Mouse (Mus musculus) spleen, postnatal 36 days (tissue): Measurements from ENCODE around the gene Gm20458.

ENCODE experiments used
- DNase-seq, 2 experiments: peaks; one replicate each; pipeline ENCODE4 v3.0.0; 2022; ENCODE audit warnings: low spot score in 2 of 2, mixed read lengths in 1 of 2

Gm20458 gene

DNA sequence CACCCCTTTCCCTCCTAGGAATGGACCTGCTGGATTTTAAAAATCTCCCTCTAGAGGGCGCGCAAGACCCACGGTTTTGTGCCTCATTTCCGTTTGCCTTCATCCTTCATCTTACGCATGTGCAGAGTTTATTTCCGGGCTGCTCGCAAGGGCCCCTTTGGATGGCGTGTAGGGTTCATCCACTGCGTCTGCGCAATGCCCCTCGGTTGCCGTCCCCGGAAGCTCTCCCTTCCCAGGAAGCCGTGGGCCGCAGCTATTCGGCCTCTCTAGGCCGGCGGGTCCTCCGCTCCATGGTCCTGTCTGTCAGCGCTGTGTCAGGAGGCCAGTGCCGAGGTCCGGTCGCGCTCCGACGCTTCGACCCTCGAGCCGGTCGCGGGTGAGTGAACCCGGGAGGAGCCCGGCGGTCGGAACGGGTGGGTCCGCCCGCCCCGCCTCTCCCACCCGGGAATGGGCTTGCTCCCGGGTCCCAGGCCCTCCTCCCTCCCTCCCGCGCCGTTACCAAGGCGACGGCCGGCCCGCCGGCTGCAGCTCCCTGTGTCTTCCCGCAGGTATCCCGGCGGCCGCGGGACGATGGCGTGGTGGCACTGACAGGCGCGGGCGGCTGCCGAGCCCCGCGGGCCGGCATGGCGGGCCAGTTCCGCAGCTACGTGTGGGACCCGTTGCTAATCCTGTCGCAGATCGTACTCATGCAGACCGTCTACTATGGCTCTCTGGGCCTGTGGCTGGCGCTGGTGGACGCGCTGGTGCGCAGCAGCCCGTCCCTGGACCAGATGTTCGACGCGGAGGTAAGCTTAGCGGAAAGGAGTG lies at the start of gene Gm20458:
Gene Gm20458, plus strand, starts transcription at position 223 of the 807 bp plus-strand sequence.
- DNase-seq, result peak; percentile 97

DNA sequence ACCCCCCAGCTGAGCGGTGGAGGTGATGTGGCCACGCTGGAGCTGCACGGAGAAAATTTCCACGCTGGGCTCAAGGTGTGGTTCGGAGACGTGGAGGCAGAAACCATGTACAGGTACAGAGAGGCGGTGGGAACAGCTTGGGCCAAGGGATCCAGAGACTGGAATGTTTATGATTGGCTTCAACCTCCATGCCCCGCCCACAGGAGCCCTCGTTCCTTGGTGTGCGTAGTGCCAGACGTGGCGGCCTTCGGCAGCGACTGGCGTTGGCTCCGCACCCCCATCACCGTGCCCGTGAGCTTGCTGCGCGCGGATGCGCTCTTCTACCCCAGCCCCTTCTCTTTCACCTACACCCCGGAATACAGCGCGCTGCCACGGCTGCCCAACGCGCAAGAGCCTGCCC lies 46.6 kb upstream of the Gm20458 start:
- DNase-seq, result no peak

DNA sequence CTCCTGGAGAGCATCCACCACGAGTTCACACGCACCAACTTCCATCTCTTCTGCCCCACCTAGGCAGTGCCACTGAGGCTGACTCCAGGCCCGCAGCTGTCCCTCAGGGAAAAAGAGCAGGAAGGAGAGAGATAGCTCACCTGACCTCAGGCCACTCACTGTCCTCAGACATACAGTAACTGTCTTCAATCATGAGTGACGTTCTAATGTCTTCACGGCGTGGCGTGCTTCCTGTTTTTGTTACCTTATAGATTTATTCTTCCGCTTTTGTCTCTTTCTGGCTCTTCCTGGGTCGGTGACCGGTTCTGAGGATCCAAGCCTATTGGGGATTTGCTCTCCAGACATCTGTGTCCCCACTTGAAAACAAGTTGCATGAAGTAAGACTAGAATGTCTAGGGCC lies 46.2 kb upstream of the Gm20458 start:
- DNase-seq, result peak; percentile 56 to 63

DNA sequence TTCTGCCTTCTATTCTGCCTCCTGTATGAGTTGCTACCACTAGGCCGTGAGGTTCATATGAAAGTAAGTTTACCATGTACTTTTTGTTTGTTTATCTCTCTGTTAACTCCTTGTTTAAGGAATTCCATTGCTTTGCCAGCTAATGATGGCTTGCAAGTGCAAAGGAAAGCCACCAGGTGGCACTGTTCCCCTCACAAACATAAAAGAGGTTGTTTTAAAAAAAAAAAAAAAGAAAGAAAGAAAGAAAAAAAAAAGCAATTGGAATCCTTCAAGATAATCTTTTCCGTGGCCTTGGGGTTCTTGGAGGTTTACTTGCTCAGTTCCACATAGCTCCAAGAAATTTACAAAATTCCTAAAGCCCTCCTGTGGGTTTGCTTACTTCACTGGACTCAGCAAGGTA lies 43.6 kb upstream of the Gm20458 start:
- no peak for DNase-seq

DNA sequence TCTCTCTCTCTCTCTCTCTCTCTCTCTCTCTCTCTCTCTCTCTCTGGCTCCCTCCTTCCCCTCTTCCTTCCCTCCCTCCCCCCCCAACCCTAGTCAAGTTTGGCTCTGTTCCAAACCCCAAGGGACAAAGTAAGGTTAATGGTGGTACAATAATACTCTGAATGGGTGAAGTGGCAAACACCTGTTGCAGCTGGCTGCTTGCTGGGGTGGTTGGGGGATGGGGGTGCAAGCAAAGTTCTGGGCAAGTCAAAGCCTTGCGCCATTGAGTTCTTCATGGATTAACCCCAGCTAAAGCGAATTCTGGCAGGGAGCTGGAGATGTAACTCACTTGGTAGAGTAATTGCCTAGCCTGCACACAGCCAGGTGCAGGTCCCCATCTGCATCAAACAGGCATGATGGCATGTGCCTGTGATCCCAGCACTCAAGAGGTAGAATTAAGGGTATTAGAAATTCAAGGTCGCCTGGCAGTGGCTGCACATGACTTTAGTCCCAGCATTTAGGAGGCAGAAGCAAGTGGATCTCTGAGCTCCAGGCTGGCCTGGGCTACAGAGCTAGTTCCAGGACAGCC lies 42.4 kb upstream of the Gm20458 start:
- DNase-seq, result no peak

DNA sequence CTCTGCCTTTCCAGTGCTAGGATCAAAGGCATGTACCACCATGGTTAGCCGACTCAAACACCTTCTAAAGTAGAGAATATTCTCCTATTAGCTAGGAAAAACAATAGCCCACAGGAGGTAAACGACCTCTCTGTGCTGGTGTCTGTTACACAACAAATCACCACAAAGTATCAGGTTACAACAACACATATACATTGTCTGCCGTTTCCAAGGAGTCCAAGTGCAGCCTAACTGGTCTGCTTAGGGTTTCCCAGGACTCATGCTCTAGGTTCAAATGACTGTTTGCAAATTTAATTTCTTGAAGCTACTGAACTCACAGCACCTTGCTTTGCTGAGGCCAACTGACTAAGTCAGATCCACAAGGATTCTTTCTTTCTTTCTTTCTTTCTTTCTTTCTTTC lies 41.3 kb upstream of the Gm20458 start:
- DNase-seq, result no peak

DNA sequence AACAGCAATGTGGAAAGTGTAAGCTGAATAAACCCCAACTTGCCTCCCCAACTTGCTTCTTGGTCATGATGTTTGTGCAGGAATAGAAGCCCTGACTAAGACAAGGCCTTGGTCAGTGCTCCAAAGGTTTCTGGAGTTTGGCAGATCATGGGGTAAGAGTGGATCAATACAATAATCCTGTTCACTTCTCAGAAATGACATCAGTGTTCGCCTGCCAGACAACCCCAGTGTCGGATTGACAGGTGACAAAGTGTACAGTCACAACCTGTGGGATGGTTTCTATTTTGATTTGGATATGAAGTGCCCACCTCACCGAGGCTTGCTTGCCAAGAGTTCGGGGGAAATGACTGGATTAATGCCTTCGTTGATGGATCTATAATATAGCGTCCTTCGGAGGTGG lies 39.5 kb upstream of the Gm20458 start:
- DNase-seq, result no peak

DNA sequence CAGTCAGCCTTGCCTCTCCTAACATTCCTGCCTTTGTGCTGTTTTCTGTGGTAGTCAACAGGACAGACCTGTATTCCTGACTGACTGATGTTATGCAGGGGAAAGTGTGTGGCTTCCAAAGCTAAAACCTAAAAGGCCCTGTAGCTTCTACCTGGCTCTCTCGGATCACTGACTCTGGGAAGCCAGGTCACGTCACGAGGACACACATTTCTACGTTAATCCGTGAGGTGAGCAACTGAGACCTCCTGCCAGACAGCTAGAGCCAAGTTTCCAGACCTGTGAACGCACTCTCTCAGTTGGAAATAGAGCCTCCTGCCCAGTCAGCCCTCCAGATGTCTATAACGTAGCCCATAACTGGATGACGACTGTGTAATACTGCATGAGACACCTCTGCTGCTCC lies 38.8 kb upstream of the Gm20458 start:
- DNase-seq, result no peak

DNA sequence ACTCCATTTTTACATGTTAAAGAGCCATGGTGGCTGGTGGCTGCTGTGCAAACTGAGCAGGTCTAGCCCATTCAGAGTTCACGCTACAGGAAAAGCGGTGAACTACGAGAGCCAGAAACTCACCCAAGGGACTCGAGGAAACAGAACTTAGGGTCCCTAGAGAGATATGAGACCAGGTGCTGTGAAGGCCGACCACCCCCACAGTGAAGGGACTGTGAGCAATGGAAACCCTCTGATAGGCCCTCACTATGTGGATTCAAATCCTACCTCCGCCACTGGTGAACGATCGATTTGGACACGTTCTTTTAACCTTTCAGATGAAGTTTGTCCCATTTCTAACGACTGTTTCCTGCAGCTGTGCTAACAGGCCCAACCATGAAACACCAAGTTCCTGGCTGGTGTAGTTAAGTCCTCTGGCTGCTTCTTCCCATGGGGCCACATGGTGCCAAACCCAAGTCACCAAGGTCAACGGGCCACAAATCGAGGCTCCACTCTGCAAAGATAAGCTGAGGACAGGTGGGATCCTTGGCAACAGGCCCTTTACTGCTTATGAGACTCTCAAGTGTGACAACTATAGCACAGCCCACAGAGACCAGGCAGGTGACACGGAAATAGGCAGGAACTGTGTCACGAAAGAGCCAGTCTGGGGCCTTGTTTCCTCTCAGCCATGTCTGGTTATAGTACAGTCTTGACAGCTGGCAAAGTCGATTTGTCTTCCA lies 37.9 kb upstream of the Gm20458 start:
- DNase-seq, result peak; percentile 84 to 85

DNA sequence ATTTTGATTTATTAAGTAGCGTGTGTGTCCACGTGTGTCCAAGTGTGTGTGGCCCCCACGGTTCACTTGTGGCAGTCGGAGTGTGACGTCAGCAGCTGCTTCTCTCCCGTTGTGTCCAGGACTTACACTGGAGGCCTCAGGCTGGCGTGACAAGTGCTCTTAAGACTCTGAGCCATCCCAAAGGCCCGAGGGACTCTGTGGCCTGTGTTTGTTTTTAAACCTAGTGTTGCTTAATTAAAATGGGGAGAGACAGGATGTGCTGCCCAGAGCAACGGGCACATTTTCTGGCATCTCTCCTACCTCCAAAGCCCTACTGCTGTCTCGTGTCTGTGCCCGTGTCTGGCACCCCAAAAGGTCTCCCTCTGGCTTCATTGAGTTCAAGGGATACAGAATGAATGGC lies 37.3 kb upstream of the Gm20458 start:
- no peak for DNase-seq

DNA sequence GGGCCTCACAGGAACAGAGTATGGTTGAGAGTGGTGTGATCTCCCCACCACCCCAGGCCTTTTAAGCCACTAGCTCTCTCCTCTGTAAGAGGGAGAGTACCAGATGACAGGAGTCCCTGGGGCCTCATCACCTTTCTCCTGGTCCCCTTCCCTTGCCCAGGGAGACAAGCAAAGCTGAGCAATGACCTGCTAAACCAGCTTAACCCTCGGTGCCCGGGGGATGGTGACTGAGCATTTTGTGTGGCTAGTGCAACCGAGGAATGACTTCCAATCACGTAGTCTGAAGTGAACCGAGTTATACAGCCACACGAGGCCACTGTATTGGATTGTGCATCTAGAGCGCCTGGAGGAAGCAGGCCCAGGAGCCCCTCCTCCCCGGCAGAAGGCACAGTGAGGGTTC lies 36.4 kb upstream of the Gm20458 start:
- no peak for DNase-seq

DNA sequence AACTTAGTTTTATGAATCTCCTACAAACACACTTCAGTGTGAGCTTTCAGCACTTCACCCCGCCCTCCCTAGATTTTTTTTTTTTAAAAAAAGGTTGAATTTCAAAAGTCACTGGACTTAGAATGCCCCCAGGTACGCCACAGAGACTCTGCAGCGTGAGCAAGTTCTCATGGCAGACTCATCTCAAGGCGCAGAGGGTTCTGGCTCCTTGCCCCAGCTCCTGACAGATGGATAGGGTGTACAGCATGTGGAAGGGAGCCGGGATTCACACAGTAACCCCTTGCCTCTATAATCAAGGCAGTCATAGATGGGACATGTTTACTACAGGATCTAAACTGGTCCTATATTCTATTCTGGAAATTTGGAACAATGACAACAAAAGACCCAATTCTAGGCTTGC lies 35.4 kb upstream of the Gm20458 start:
- DNase-seq, result no peak

DNA sequence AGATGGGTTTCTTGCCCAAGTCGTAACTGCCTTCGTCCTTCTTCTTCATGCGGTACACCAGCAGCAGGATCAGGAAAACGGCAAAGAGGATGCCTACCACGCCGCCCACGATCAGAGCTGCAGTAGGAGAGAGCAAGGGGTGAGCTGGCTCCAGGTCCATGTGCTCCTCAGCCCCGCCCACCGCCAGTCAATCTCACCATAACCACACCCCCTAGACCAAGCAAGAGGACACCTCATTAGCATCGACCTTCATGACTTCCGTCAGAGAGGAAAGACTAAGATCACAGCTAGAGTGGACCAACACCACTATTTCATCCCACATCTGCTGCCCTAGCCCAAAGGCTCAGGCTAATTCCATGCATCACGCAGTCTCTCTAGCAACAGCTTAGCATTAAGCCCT lies 34.6 kb upstream of the Gm20458 start:
- no peak for DNase-seq

DNA sequence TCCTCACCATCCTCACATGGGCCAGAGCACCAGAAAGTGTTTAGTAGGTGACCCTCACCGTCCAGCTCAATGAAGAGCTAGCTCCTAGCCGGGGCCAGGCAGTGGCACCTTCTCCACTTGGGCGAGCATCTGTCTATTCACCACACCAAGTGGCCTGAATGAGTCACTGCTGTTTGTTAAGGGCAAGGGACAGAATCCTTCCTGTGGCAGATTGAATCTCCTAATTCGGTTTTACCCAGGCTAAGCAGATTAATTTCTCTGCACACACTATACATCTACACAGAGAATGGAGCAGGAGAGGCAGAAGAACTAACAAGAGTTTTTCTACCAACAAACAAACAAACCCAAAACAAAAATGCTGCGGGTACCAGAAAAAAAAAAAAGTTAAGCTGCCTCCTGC lies 33.8 kb upstream of the Gm20458 start:
- DNase-seq, result no peak

DNA sequence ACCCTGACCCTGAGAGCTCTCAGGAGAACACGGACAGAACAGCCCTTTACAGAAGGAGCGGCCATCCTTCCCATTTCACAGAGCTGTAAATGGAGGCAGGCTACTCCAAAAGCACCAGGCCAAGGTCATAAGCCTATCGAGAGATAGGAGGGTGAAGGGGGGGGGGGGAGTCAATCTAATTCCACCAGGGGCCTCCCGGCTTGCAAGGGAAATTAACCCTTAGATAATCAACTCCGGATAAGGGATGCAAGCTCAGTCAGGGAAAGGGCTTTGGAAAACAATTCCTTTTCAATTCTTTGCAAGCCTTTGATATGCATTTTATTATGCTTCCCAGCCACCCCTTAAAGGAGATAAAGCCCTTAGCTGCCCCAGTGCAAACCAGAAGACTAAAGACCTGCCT lies 32.3 kb upstream of the Gm20458 start:
- DNase-seq, result no peak

DNA sequence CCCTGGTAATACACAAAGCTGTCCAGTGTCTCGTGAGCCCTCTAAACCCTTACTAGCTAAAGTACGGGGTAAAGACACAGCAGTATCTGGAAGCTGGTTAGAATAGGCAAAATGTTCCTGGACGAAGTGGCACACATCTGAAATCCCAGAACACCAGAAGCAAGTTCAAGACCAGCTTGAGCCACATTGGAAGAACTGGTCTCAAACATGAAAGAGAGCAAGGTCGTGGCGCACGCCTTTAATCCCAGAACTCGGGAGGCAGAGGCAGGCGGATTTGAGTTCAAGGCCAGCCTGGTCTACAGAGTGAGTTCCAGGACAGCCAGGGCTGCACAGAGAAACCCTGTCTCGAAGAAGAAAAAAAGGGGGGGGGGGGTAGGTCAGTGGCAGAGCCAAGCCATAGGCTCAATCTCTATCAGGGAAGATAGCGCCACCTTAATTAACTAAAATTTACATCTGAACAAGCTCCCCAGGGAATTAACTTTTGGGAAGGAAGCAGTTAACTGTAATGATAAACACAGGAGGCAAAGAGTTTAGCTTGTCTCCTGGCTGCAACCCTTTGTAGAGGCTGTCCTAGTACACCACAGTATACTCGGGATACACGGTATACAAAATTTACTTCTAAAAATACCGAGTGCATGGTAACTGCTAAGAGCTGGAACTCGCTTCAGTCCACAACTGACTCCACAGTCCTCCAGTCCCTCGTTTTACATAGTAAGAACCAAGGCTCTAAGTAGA lies 30.7 kb upstream of the Gm20458 start:
- DNase-seq, result no peak

DNA sequence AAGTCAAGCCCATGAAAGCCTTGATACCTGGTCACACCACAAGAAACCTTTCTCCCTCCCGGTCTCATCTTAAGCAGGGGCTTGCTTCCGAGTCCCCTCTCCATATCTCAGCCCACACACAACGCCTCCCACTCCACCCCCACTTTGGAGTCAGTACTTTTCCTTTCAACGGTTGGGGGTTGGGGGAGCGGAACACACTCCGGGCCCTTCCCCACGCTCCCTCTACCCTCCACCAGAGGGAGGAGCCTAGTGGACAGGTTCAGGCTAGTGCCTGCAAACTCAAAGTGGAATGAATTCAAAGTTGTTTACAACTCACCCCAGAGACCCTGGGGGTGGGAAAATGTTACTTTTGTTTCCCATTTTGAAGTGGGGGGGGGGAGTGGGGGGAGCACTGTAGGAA lies 30.1 kb upstream of the Gm20458 start:
- DNase-seq, result no peak

DNA sequence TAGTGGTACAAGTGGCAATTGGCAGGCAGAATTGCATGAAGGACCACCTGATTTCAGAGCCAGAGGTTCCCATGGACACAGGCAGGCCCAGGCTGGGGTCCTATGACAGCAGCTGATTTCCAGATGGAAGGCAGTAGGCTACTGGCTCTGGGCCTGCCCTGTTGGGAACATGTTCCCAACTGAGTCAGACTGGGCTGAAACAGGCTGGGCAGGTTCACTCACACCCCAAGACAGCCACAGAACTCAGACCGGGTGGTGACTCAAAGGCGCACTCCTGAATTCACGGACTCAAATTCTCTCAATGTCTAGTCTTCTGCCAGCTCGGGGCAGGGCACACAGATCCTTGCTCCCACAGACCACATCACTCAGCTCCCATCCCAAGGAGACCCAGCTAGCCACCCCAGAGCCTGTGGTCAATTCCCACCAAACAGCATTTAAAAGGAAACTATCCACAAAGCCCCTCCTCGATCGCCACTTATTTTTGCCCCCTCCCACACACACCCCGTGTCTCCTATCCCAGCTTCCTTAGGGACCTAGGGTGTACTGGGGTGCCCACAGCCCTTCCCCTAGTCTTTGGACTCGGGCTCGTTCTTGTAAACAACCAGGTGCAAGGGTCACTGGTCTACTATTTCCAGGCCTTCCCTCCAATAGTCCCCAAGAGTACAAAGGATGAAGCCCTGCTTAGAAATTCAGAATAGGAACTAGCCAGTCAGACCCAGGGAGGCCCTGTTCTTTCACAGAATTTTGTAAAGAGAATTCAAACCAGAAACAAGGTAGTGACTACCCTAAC lies 28.9 kb upstream of the Gm20458 start:
- no peak for DNase-seq

DNA sequence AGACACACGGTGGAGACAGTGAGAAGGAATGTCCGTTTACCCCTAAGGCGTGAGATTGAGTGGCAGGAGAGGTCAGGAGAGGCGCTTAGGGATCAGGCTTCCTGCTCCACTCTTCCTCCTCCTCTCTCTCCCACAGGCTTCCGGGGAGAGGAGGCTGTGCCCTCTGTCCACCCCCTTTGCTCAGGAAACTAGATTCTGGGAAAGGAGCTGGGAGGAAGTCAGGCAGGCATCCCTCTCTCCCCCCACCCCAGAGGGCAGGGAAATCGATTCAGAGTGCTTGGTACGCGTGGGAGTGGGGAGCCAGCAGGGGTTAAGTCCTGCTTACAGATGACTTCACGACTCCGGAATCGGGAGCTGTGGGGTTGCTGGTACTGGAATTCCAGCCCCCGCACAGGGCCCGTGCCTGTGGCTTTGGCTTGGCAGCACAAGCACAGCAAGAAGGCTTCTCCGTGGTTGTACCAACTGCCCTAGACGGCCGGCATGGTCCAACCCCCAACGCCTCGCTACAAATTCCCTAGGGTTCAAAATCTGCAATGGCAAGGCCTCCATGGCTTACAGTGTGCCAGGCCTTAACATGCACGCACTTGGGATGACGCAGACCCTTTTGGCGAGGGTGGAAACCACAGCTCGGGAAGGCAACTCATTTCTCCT lies 28.1 kb upstream of the Gm20458 start:
- DNase-seq, result no peak

DNA sequence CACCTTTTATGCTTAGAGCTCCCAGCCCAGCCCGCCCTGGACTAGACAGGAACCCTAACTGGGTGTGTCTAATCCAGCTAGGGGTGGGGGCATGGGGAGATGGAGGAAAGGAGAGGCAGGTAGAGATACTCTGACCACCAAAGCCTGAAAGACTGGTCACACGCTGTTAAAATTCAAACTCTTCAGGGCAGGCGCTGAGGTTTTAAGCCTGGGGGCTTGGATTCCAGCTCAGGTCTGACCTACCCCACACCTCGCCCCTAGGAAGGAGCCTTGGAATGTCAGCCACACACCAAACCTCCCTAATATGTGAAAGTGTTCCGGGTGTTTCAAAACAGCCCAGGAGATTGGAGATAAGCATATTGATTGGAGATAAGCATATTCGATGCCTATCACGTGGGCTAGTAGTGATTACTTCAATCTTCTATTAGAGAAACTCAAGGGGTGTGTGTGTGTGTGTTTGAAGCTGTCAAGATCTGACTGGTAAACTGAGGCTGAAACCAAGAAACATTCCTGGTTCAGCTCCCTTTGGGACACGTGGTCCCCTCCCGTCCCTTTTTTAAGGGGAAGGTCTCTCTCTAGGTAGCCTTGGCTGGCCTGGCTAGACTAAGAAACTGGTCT lies 27.4 kb upstream of the Gm20458 start:
- no peak for DNase-seq

DNA sequence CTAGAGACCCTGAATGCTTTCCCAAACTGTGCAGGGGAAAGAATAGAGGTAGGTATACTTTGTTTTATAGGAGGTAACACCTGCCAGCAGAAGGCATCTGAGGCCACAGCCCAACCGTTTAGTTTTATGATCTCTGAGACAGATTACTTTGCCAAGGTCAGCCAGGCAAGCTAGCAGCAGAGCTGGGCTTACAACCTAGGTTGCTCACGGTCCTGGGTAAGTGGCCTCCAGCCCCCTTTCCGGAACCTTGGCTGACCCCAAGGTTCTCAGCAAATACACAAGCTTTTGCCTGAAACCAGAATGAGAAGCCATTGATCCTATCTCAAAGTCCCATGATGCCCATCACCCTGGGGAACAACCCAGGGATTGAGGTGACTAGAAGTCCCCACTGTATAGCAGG lies 26.1 kb upstream of the Gm20458 start:
- no peak for DNase-seq
